Mouse (Mus musculus) cortical plate, adult 2 months (tissue): Measurements from ENCODE around the gene Htr6. TPM values are rescaled to one million over a fixed set of nuclear protein-coding genes. Genes with fewer than 3 reads are reported as not detected.

Source experiments
- H3K27ac ChIP-seq: fragments of 200-500 bp; 2 replicates; pipeline ENCODE4 v1.5.1; 2012; ENCODE audit warnings: low read length, control low read depth, inconsistent platforms; ENCODE audit not compliant: insufficient read depth
- H3K4me1 ChIP-seq: fragments of 200-500 bp; 2 replicates; pipeline ENCODE4 v1.6.1; 2011; ENCODE audit warnings: low read length; ENCODE audit not compliant: control insufficient read depth, insufficient read depth
- H3K4me3 ChIP-seq: fragments of 200-500 bp; 2 replicates; pipeline ENCODE4 v1.5.1; 2011; ENCODE audit warnings: mild to moderate bottlenecking, low read length, control low read depth; ENCODE audit not compliant: insufficient read depth
- CTCF ChIP-seq: fragments of 200-500 bp; IDR thresholded peaks from 2 replicates; pipeline ENCODE4 v1.5.1; 2011; ENCODE audit warnings: mild to moderate bottlenecking, control low read depth, low read length; ENCODE audit not compliant: insufficient read depth; ENCODE audit errors: extremely low read depth
- POLR2A ChIP-seq: fragments of 200-500 bp; IDR thresholded peaks from 2 replicates; pipeline ENCODE4 v1.6.1; 2011; ENCODE audit warnings: mild to moderate bottlenecking, low read length, control low read depth; ENCODE audit not compliant: insufficient read depth; ENCODE audit errors: extremely low read depth
- polyA plus RNA-seq: library from polyadenylated mRNA; depleted of rRNA; stranded (reverse); fragments of >200 nt; gene quantifications from 2 replicates; pipeline ENCODE4 v1.2.3, GENCODE M21; 2012

Htr6 gene
- polyA plus RNA-seq, 1 experiment: 7.4 TPM

GRCm38 (mm10) chr4:139088982-139089671 is 13.8 kb upstream of the Htr6 start:
- TF ChIP-seq POLR2A (no peak), CTCF (no peak)
- Histone ChIP-seq H3K4me1 (no peaks in the 10 kb centered on the region), H3K4me3 (no peak overlapping the region), H3K27ac (no peak overlapping the region)

- Histone ChIP-seq H3K4me1 (peaks cover under 1% of the 10 kb centered on the region; the same call in 1 of the 2 replicates), H3K4me3 (no peak overlapping the region), H3K27ac (no peak overlapping the region)
- TF ChIP-seq CTCF (no peak), POLR2A (no peak)
Measured at GRCm38 (mm10) chr4:139086984-139087383, 11.6 kb upstream of the Htr6 start.

DNA sequence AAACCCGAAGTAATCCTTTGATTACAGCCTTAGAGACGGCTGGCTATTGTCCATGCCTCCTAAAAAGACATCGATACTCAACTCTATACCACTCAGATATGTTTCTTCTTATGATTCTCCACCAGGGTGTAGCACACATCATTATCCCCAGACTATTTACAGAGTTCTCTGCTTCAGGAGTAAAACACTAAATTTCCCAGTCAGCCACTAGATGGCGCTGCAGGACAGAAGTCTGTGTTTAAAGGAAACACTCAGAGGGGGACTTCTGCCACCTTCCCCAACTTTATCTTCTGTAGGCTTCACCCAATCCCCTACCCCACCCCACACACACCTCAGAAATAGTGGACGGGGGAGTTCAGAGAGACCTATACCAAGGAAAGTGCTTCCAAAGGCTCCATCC is 10.7 kb upstream of the Htr6 start:
- no peak overlapping the region for H3K4me3 ChIP-seq
- no peak overlapping the region for H3K27ac ChIP-seq
- no peak for TF ChIP-seq POLR2A
- TF ChIP-seq CTCF: peak; percentile 82
- peaks cover 3% of the 10 kb centered on the region; the same call in 1 of the 2 replicates for H3K4me1 ChIP-seq

- Histone ChIP-seq H3K27ac (no peak overlapping the region), H3K4me1 (peaks cover 3% of the 10 kb centered on the region; the same call in 1 of the 2 replicates), H3K4me3 (no peak overlapping the region)
- TF ChIP-seq CTCF: no peak
- TF ChIP-seq POLR2A: no peak
Measured at GRCm38 (mm10) chr4:139085337-139085736, 10.0 kb upstream of the Htr6 start.

DNA sequence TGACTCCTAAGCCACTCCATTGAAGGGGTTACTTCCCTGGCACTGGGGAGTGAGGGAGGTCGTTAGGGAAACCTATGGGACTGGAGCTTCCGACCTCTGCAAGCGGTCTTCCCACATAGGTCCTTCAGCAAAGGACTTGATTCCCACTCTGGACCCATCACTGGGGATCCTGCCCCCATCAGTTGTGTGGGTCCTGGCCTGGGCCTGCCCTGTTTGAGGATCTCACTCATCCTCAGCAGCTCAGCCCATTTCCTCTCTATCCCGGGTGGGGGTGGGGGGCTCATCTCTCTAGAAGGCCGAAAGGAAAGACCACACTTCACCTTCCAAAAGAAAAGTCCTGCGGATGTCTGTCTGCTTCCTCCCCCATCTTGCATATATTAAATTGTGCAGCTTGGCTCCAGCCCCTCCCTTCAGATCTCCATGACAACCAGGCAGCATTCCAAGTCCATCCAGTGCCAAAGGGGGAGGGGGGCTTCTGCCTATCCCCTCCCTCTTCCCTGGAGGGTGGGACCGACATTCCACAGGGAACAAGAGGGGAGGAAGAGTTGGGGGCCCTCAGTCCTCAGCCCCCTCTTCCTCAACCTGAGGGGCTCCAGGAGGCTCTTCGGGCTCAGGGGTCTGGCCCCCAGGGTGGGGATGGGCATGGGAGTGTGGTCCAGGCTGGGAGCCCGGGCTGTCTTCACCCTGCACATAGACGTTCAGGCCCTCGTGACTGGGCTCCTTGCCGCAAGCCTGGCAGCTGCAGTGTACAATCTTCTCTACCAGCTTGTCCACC is 7.6 kb upstream of the Htr6 start:
- peaks cover 3% of the 10 kb centered on the region; the same call in 1 of the 2 replicates for H3K4me1 ChIP-seq
- H3K4me3 ChIP-seq: no peak overlapping the region
- H3K27ac ChIP-seq: no peak overlapping the region
- TF ChIP-seq CTCF: no peak
- TF ChIP-seq POLR2A: no peak

DNA sequence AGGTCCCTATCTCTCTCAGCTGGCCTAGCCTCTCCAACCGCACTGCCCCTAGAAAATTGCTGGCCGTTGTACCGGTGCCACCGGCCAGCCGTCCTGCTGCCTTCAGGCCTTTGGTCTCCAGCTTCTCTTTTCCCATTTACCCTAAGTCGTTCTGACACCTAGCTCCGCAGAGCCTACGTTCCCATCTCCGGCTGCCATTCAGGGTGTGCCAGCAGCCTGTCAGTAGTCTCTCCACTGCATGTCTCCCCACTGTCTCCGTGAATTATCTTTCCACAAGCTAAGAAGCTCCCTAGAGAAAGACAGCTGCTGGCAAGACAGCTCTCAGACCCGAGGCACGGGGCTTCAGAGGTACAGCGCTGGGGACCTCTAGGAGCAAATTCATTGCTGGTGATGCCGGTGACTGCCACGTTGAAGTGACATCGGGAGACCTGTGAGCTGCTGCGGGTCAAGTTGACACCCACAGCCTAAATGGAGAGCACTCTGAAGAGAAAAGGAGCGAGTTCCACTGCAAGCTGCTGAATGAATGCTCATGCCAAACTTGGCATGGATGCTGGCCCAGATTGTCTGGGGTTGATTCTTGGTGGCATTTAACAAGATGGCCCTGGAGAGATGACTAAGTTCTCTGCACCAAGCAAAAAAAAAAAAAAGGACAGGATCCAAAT is 6.0 kb upstream of the Htr6 start:
- peaks cover 3% of the 10 kb centered on the region; the same call in 1 of the 2 replicates for H3K4me1 ChIP-seq
- TF ChIP-seq CTCF (no peak), POLR2A (no peak)
- no peak overlapping the region for H3K27ac ChIP-seq
- no peak overlapping the region for H3K4me3 ChIP-seq

GRCm38 (mm10) chr4:139080259-139080658 is 4.9 kb upstream of the Htr6 start:
- H3K4me3 ChIP-seq: no peak overlapping the region
- no peak overlapping the region for H3K27ac ChIP-seq
- H3K4me1 ChIP-seq: peaks cover 3% of the 10 kb centered on the region; the same call in 1 of the 2 replicates
- TF ChIP-seq CTCF (no peak), POLR2A (no peak)

- TF ChIP-seq POLR2A (no peak), CTCF (no peak)
- H3K27ac ChIP-seq: no peak overlapping the region
- no peak overlapping the region for H3K4me3 ChIP-seq
- peaks cover 3% of the 10 kb centered on the region; the same call in 1 of the 2 replicates for H3K4me1 ChIP-seq
Measured at GRCm38 (mm10) chr4:139079439-139079838, 4.1 kb upstream of the Htr6 start.

DNA sequence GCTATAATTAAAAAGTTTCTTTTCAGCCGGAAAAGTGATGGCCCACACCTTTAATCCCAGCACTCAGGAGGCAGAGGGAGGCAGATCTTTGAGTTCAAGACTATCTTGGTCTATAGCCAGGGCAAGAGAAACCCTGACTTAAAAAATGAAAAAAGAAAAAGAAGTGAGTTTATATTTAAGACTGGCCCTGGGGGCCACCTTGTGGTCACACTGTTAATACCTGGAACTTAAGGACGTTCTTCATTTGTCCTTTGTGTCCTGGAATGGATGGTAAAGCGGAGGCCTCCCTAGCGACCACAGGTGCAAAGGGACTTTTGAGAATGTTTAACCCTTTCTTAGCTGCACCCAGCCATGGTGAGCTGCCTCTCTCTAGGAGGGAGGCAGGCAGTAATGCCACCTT is 3.4 kb upstream of the Htr6 start:
- no peak overlapping the region for H3K4me3 ChIP-seq
- peaks cover 3% of the 10 kb centered on the region; the same call in 1 of the 2 replicates for H3K4me1 ChIP-seq
- H3K27ac ChIP-seq: no peak overlapping the region
- peak; percentile 13; the same call in 1 of the 2 replicates for TF ChIP-seq CTCF
- TF ChIP-seq POLR2A: no peak

DNA sequence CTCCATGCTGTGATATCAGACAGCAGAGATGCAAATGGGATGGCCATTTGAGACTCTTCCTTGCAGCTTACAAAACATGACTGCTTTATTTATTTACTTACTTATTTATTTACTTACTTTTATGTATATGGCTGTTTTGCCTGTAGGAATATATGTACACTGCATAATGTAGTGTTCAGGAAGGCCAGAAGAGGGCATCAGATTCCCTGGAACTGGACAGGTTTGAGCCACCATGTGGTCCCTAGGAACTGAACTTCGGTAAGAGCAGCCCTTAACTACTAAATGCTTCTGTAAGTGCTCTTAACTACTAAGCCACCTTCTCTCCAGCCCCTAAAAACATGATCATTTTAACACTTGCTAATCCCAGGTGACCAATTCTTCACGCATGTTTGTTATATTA is 2.9 kb upstream of the Htr6 start:
- no peak overlapping the region for H3K4me3 ChIP-seq
- TF ChIP-seq CTCF (peak; percentile 45), POLR2A (no peak)
- peaks cover 3% of the 10 kb centered on the region; the same call in 1 of the 2 replicates for H3K4me1 ChIP-seq
- H3K27ac ChIP-seq: no peak overlapping the region
